8 mouse cellular contexts compared by ENCODE assay signal in genomic region chr9:110652963-110653654, GRCm38 (mm10). TPM values are rescaled to one million over a fixed set of nuclear protein-coding genes. Genes with fewer than 3 reads are reported as not detected.
DNase-seq lines count a peak whose midpoint lies in the region; ATAC-seq and TF ChIP-seq lines count a peak whose summit lies in the region.

No protein-coding gene starts in this region.

- H3K36me3 ChIP-seq in megakaryocyte, embryonic 14.5 days (replicated peaks; ENCODE audit: low read length), result peaks cover 41% of the 10 kb centered on the region
- no peaks in the 10 kb centered on the region for H3K36me3 ChIP-seq in limb, embryonic 12.5 days
- 0 out of 2 replicates have a peak, but pooled peaks cover 1% of the 10 kb centered on the region for H3K36me3 ChIP-seq in small intestine, adult 2 months (ENCODE audit: control insufficient read depth, insufficient read depth, low read length)

- no peak for DNase-seq in urinary bladder, postnatal 36 days (ENCODE audit: low spot score in 2 of 2)
- DNase-seq in adrenal gland, postnatal 25 days, result no peak
- no peak for DNase-seq in right cerebral cortex, postnatal 10 days (ENCODE audit: low spot score in 2 of 2)

- peak overlapping the region; percentile 60 for H3K9ac ChIP-seq in limb, embryonic 12.5 days (replicated peaks)

- peaks cover 78% of the 10 kb centered on the region for H3K4me1 ChIP-seq in megakaryocyte, embryonic 14.5 days
- H3K4me1 ChIP-seq in embryonic fibroblast, embryonic 13.5 days (ENCODE audit: control insufficient read depth, insufficient read depth, low read length), result peaks cover 3% of the 10 kb centered on the region; the same call in 1 of the 2 replicates
- H3K4me1 ChIP-seq in limb, embryonic 12.5 days (replicated peaks), result peaks cover 32% of the 10 kb centered on the region
- peaks cover 25% of the 10 kb centered on the region for H3K4me1 ChIP-seq in small intestine, adult 2 months (ENCODE audit: control insufficient read depth, insufficient read depth, insufficient read length, low read length)

- no peak for TF ChIP-seq POLR2A in embryonic fibroblast, embryonic 13.5 days (IDR thresholded peaks at IDR 0.05; ENCODE audit: low read depth, low read length)
- TF ChIP-seq POLR2A in small intestine, adult 2 months (IDR thresholded peaks at IDR 0.05; ENCODE audit: low read depth, low read length), result no peak

- H3K4me3 ChIP-seq in megakaryocyte, embryonic 14.5 days (replicated peaks), result peak overlapping the region; percentile 98
- H3K4me3 ChIP-seq in embryonic fibroblast, embryonic 13.5 days (ENCODE audit: insufficient read depth, low read length), result peak overlapping the region; percentile 37
- H3K4me3 ChIP-seq in limb, embryonic 12.5 days (replicated peaks), result peak overlapping the region; percentile 67
- peak overlapping the region; percentile 76 for H3K4me3 ChIP-seq in small intestine, adult 2 months (ENCODE audit: low read depth, low read length)

- H3K27ac ChIP-seq in embryonic fibroblast, embryonic 13.5 days (ENCODE audit: insufficient read depth, low read length), result no peak overlapping the region
- H3K27ac ChIP-seq in limb, embryonic 12.5 days, result no peak overlapping the region
- H3K27ac ChIP-seq in small intestine, adult 2 months (ENCODE audit: insufficient read depth, low read depth, low read length), result peak overlapping the region; percentile 12

- peak overlapping the region; percentile 99 for H3K4me2 ChIP-seq in limb, embryonic 12.5 days

- no peaks in the 10 kb centered on the region for H3K9me3 ChIP-seq in megakaryocyte, embryonic 14.5 days
- H3K9me3 ChIP-seq in limb, embryonic 12.5 days, result no peaks in the 10 kb centered on the region

- no peak for TF ChIP-seq CTCF in embryonic fibroblast, embryonic 13.5 days (IDR thresholded peaks at IDR 0.05; ENCODE audit: borderline replicate concordance, insufficient read depth, low read length)
- no peak for TF ChIP-seq CTCF in small intestine, adult 2 months (IDR thresholded peaks at IDR 0.05; ENCODE audit: extremely low read depth, insufficient read length, insufficient replicate concordance, low read depth, low read length)

- 24% methylated on average over 14 of the region's 14 CpGs for WGBS in limb, embryonic 12.5 days
- WGBS in small intestine, adult 2 months, result 9% methylated on average over 14 of the region's 14 CpGs

- no peaks in the 10 kb centered on the region for H3K27me3 ChIP-seq in megakaryocyte, embryonic 14.5 days (replicated peaks)
- H3K27me3 ChIP-seq in limb, embryonic 12.5 days, result peaks cover 41% of the 10 kb centered on the region
- H3K27me3 ChIP-seq in small intestine, adult 2 months (ENCODE audit: control insufficient read depth, insufficient read depth, low read length), result no peaks in the 10 kb centered on the region

- ATAC-seq in megakaryocyte, adult 5-6 weeks (ENCODE audit: poor library complexity, severe bottlenecking), result no peak
- no peak for ATAC-seq in limb, embryonic 12.5 days (ENCODE audit: insufficient number of reproducible peaks, insufficient read depth, low FRiP score, low TSS enrichment, low read depth)

RNA-seq across cellular contexts. Expression of gene Nbeal2, which starts 0.9 kb away (rescaled TPM):
- 102 and 106 TPM in 2 replicates for polyA plus RNA-seq in megakaryocyte, embryonic 14.5 days (2012; ENCODE audit: insufficient read depth, low replicate concordance)
- total RNA-seq in megakaryocyte, adult 5-6 weeks (2015), result 42.1 and 52.5 TPM in 2 replicates
- 29.1 and 35.9 TPM in 2 replicates for total RNA-seq in megakaryocyte, adult 5-6 weeks (2017)
- 1.8 TPM in 2 replicates for polyA plus RNA-seq in embryonic fibroblast, embryonic 13.5 days (2011; ENCODE audit: insufficient read length, low read depth, missing spikeins)
- 1.1 and 1.6 TPM in 2 replicates for polyA plus RNA-seq in limb, embryonic 12.5 days (2016; fragmentation: Nextera tagmentation; extraction: Ambion mirVana)
- 28.1 and 28.8 TPM in 2 replicates for polyA plus RNA-seq in small intestine, adult 2 months (2012; rRNA removed)
- 7.9 and 10.1 TPM in 2 replicates for total RNA-seq in adrenal gland, postnatal 25 days (2021)

RNA-seq across cellular contexts. Expression of gene Ccdc12, which starts 3.2 kb away (rescaled TPM):
- polyA plus RNA-seq in megakaryocyte, embryonic 14.5 days (2012; ENCODE audit: insufficient read depth, low replicate concordance), result 77.7 and 537 TPM in 2 replicates
- total RNA-seq in megakaryocyte, adult 5-6 weeks (2015), result 204 and 210 TPM in 2 replicates
- total RNA-seq in megakaryocyte, adult 5-6 weeks (2017), result 165 and 180 TPM in 2 replicates
- 34.4 and 43.2 TPM in 2 replicates for polyA plus RNA-seq in embryonic fibroblast, embryonic 13.5 days (2011; ENCODE audit: insufficient read length, low read depth, missing spikeins)
- polyA plus RNA-seq in limb, embryonic 12.5 days (2016; fragmentation: Nextera tagmentation; extraction: Ambion mirVana), result 126 and 133 TPM in 2 replicates
- polyA plus RNA-seq in small intestine, adult 2 months (2012; rRNA removed), result 52.9 and 138 TPM in 2 replicates
- 64.0 and 69.5 TPM in 2 replicates for total RNA-seq in adrenal gland, postnatal 25 days (2021)

RNA-seq across cellular contexts. Expression of gene Nradd, which starts 28.9 kb away (rescaled TPM):
- 6.7 and 12.4 TPM in 2 replicates for polyA plus RNA-seq in megakaryocyte, embryonic 14.5 days (2012; ENCODE audit: insufficient read depth, low replicate concordance)
- total RNA-seq in megakaryocyte, adult 5-6 weeks (2015), result 4.6 and 5.2 TPM in 2 replicates
- total RNA-seq in megakaryocyte, adult 5-6 weeks (2017), result 2.0 and 3.5 TPM in 2 replicates
- 107 and 109 TPM in 2 replicates for polyA plus RNA-seq in embryonic fibroblast, embryonic 13.5 days (2011; ENCODE audit: insufficient read length, low read depth, missing spikeins)
- 62.7 and 67.1 TPM in 2 replicates for polyA plus RNA-seq in limb, embryonic 12.5 days (2016; fragmentation: Nextera tagmentation; extraction: Ambion mirVana)
- polyA plus RNA-seq in small intestine, adult 2 months (2012; rRNA removed), result 3.3 and 3.7 TPM in 2 replicates
- 18.5 and 20.9 TPM in 2 replicates for total RNA-seq in adrenal gland, postnatal 25 days (2021)

Comparison
In these comparisons a context has a peak if more than half of its experiments do, and no peak if none do; other contexts are left out.
1. H3K4me3 ChIP-seq: peak in every context shown above with its lines; median percentile 98 in megakaryocyte, embryonic 14.5 days; 76 in small intestine, adult 2 months; 67 in limb, embryonic 12.5 days; 37 in embryonic fibroblast, embryonic 13.5 days.
2. RNA of gene Nbeal2, which starts 0.9 kb away (polyA plus RNA-seq): 102 to 106 TPM in megakaryocyte, embryonic 14.5 days and 28.1 to 28.8 TPM in small intestine, adult 2 months; 1.8 TPM in embryonic fibroblast, embryonic 13.5 days and 1.1 to 1.6 TPM in limb, embryonic 12.5 days; every median in the first group is over 10 times any median in the second.